Mouse (Mus musculus) liver, embryonic 14.5 days (tissue): Measurements from ENCODE around the gene Slc4a2.

Experiments
- CTCF ChIP-seq: IDR thresholded peaks from 2 replicates; pipeline ENCODE4 v1.5.1; 2016; ENCODE audit warnings: antibody characterized with exemption, low read depth, control low read depth
- EP300 ChIP-seq: IDR thresholded peaks from 2 replicates; pipeline ENCODE4 v1.6.1; 2016; ENCODE audit warnings: antibody characterized with exemption, low read depth

DNA sequence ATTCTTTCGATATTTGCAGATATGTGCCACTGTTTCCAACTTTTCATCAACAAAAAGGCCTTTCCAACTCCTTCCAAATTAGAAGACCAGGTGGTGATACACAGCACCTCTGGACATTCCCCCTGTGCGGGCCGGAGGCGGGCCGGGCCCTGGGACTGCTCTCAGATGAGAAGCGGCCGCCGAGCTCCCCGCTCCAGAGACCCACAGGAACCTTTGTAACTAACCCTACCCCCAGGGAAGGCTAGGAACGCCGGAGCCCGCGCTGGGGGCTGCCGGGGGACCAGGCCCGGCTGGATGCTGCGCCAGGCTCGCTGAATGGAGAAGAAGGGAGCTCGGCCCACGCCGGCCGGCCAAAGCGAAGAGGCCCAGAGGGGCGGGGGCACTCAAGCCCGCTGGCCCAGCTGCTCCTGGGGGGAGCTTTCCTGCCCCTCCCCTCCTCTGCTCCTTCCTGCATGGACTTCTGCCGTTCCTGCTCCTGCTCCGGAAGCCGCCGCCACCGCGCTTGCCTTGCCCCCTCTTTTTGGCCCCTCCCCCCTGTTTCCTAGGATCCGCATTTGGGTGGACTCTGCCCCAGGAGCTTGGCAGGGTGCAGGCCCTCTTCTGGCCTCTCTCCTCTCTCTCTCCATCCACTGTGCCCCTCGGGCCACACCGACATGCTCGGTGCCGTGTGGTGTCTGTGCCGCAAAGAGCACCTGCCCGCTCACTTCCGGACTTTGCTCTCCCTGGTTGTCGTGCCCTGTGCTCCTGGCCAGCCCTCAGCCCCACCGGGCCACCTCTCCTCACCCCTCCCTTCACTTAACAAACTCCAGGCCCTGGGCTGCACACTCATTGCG lies 58.8 kb downstream of the Slc4a2 start:
- TF ChIP-seq CTCF (no peak), EP300 (no peak)
